Mouse (Mus musculus) midbrain, embryonic 13.5 days (tissue): ENCODE results near the gene Kcnd2. TPM values are rescaled to one million over a fixed set of nuclear protein-coding genes. Genes with fewer than 3 reads are reported as not detected.
"Not testable (repeated sequence)": the region's sequence is repeated elsewhere in the genome, so short reads cannot be mapped to it uniquely, and the experiment has no call there.

Source experiments
- ATAC-seq: fragments of 200-750 bp; cut with Nextera tagmentation; 2 replicates; pipeline ENCODE4 v1.8.0; 2017; ENCODE audit warnings: mild to moderate bottlenecking, moderate TSS enrichment, moderate library complexity
- H3K27ac ChIP-seq: fragments of 300-500 bp; sonication (generic); 2 replicates; pipeline ENCODE4 v1.5.1; 2015; ENCODE audit warnings: inconsistent platforms, mild to moderate bottlenecking, moderate library complexity
- H3K27me3 ChIP-seq: fragments of 300-500 bp; sonication (generic); 2 replicates; pipeline ENCODE4 v1.6.1; 2015; ENCODE audit warnings: mild to moderate bottlenecking, inconsistent platforms
- H3K36me3 ChIP-seq: fragments of 300-500 bp; sonication (generic); 2 replicates; pipeline ENCODE4 v1.6.1; 2015; ENCODE audit warnings: mild to moderate bottlenecking, inconsistent platforms
- H3K4me1 ChIP-seq: fragments of 300-500 bp; sonication (generic); replicated peaks from 2 replicates; pipeline ENCODE4 v1.6.1; 2015; ENCODE audit warnings: inconsistent platforms
- H3K4me2 ChIP-seq: fragments of 300-500 bp; sonication (generic); replicated peaks from 2 replicates; pipeline ENCODE4 v1.6.1; 2015; ENCODE audit warnings: moderate library complexity, mild to moderate bottlenecking, inconsistent platforms
- H3K4me3 ChIP-seq: fragments of 300-500 bp; sonication (generic); replicated peaks from 2 replicates; pipeline ENCODE4 v1.5.1; 2015; ENCODE audit warnings: mild to moderate bottlenecking, inconsistent platforms
- H3K9ac ChIP-seq: fragments of 300-500 bp; sonication (generic); replicated peaks from 2 replicates; pipeline ENCODE4 v1.6.1; 2015; ENCODE audit warnings: mild to moderate bottlenecking, inconsistent platforms
- H3K9me3 ChIP-seq: fragments of 300-500 bp; sonication (generic); 2 replicates; pipeline ENCODE4 v1.6.1; 2016; ENCODE audit warnings: mild to moderate bottlenecking, inconsistent platforms
- WGBS: fragments of 180-500 bp; shearing (Covaris S2); methylation state at CpG from one replicate; pipeline ENCODE4 v1.1.7; 2015; 5-methylcytosine and 5-hydroxymethylcytosine counted together
- polyA plus RNA-seq: library from polyadenylated mRNA; unstranded; fragments of >200 nt; fragmentation: Nextera tagmentation; extraction: Ambion mirVana; gene quantifications from 2 replicates; pipeline ENCODE4 v1.2.1, GENCODE M21; 2015

The Kcnd2 gene
- polyA plus RNA-seq, 1 experiment from 2014 or later, result 8.6 TPM

DNA sequence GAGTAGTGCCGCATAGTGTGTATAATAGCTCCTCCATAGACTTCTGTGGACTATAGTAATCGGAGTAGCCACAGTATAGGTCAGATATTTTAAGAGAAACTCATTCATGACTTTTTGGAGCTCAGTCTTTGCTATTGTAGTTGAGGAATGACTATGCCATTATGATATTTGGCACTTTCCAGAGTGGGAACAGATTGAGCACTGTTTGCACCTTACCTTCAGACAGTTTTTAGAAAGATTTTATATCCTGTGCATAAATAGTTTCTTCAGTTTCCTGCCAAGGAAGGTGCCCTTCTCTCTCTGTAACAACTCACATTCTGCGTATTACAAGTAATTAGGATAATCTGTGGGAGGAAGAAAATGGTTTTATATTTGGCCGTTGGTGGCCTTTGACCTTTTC lies 89.6 kb downstream of the Kcnd2 start:
- Histone ChIP-seq H3K36me3 (no peaks in the 10 kb centered on the region), H3K4me2 (no peak overlapping the region), H3K4me1 (no peaks in the 10 kb centered on the region), H3K27ac (no peak overlapping the region), H3K9me3 (no peaks in the 10 kb centered on the region), H3K27me3 (no peaks in the 10 kb centered on the region), H3K9ac (no peak overlapping the region), H3K4me3 (no peak overlapping the region)
- ATAC-seq, result no peak
- 92% methylated on average over 4 of the region's 4 CpGs for WGBS

GRCm38 (mm10) chr6:21310159-21310558 lies 94.9 kb downstream of the Kcnd2 start:
- Histone ChIP-seq H3K9me3 (no peaks in the 10 kb centered on the region), H3K27ac (no peak overlapping the region), H3K4me3 (no peak overlapping the region), H3K9ac (no peak overlapping the region), H3K36me3 (no peaks in the 10 kb centered on the region), H3K27me3 (no peaks in the 10 kb centered on the region), H3K4me1 (0 out of 2 replicates have a peak, but pooled peaks cover 3% of the 10 kb centered on the region), H3K4me2 (no peak overlapping the region)
- whole genome bisulfite sequencing, result 65% methylated on average over 3 of the region's 3 CpGs
- no peak for ATAC-seq

DNA sequence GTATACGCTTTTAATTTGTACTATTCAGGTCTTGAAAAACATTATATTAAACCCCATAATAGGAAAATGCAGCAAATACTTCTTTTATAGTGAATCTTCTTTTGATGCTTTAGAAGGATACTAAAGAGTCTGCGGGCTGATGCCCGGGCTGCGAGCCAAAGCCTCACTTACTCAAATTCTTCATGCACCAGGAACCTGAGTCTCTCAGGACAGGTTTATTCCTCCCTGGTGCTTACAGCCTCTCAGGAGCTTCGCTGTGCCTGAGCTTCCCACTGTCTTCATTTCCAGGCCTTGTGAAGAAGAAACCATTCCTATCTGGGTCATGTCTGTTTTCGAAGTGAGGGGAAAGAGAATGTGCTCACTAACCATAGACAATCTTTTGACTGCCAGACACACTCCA lies 106.1 kb downstream of the Kcnd2 start:
- peaks cover 12% of the 10 kb centered on the region for H3K4me1 ChIP-seq
- no peak overlapping the region for H3K4me3 ChIP-seq
- no peak overlapping the region for H3K4me2 ChIP-seq
- H3K9me3 ChIP-seq, result no peaks in the 10 kb centered on the region
- H3K27ac ChIP-seq, result no peak overlapping the region
- H3K36me3 ChIP-seq, result no peaks in the 10 kb centered on the region
- H3K9ac ChIP-seq, result no peak overlapping the region
- WGBS, result 89% methylated on average over 6 of the region's 6 CpGs
- ATAC-seq, result no peak
- no peaks in the 10 kb centered on the region for H3K27me3 ChIP-seq

- H3K4me2 ChIP-seq, result no peak overlapping the region
- no peaks in the 10 kb centered on the region for H3K36me3 ChIP-seq
- H3K27me3 ChIP-seq, result no peaks in the 10 kb centered on the region
- WGBS, result 86% methylated on average over 4 of the region's 4 CpGs
- peaks cover 18% of the 10 kb centered on the region for H3K4me1 ChIP-seq
- ATAC-seq, result no peak
- H3K9ac ChIP-seq, result no peak overlapping the region
- no peaks in the 10 kb centered on the region for H3K9me3 ChIP-seq
- no peak overlapping the region for H3K27ac ChIP-seq
- no peak overlapping the region for H3K4me3 ChIP-seq
Observed at GRCm38 (mm10) chr6:21322211-21322610, 106.9 kb downstream of the Kcnd2 start.

GRCm38 (mm10) chr6:21325251-21325650 lies 109.9 kb downstream of the Kcnd2 start:
- WGBS, result 3% methylated on average over 1 of the region's 1 CpGs

GRCm38 (mm10) chr6:21327081-21327737 lies 111.9 kb downstream of the Kcnd2 start:
- Histone ChIP-seq H3K4me1 (peaks cover 24% of the 10 kb centered on the region), H3K4me3 (no peak overlapping the region), H3K9me3 (no peaks in the 10 kb centered on the region), H3K27ac (no peak overlapping the region), H3K36me3 (no peaks in the 10 kb centered on the region), H3K4me2 (no peak overlapping the region), H3K27me3 (no peaks in the 10 kb centered on the region), H3K9ac (no peak overlapping the region)
- 56% methylated on average over 4 of the region's 4 CpGs for WGBS
- no peak; the same call in 1 of the 2 replicates for ATAC-seq

More at GRCm38 (mm10) chr6:21325251-21325650, 109.9 kb downstream of the Kcnd2 start:
- Histone ChIP-seq H3K27ac (peak overlapping the region; percentile 53; the same call in 1 of the 2 replicates), H3K9ac (no peak overlapping the region), H3K4me3 (no peak overlapping the region), H3K4me1 (peaks cover 24% of the 10 kb centered on the region), H3K4me2 (no peak overlapping the region), H3K9me3 (no peaks in the 10 kb centered on the region), H3K27me3 (no peaks in the 10 kb centered on the region), H3K36me3 (no peaks in the 10 kb centered on the region)
- peak; percentile 91 for ATAC-seq

- H3K27me3 ChIP-seq, H3K9me3 ChIP-seq, ATAC-seq, H3K4me3 ChIP-seq, H3K9ac ChIP-seq, H3K27ac ChIP-seq, H3K4me2 ChIP-seq, H3K36me3 ChIP-seq, H3K4me1 ChIP-seq: not testable (repeated sequence)
- 71% methylated on average over 3 of the region's 3 CpGs for whole genome bisulfite sequencing
Observed at GRCm38 (mm10) chr6:21385298-21385697, 170.0 kb downstream of the Kcnd2 start.

- WGBS, result 94% methylated on average over 4 of the region's 4 CpGs
- H3K9me3 ChIP-seq, result no peaks in the 10 kb centered on the region
Observed at GRCm38 (mm10) chr6:21391776-21392175, 176.5 kb downstream of the Kcnd2 start.

GRCm38 (mm10) chr6:21413656-21414055 lies 198.4 kb downstream of the Kcnd2 start:
- no peak overlapping the region for H3K9ac ChIP-seq
- WGBS, result 93% methylated on average over 3 of the region's 3 CpGs
- H3K27me3 ChIP-seq, result no peaks in the 10 kb centered on the region
- no peak overlapping the region for H3K4me2 ChIP-seq
- ATAC-seq, result no peak
- H3K4me1 ChIP-seq, result no peaks in the 10 kb centered on the region
- no peak overlapping the region for H3K4me3 ChIP-seq
- no peak overlapping the region for H3K27ac ChIP-seq
- no peaks in the 10 kb centered on the region for H3K9me3 ChIP-seq
- H3K36me3 ChIP-seq, result no peaks in the 10 kb centered on the region

More at GRCm38 (mm10) chr6:21391776-21392175, 176.5 kb downstream of the Kcnd2 start:
- no peak for ATAC-seq
- Histone ChIP-seq H3K27ac (no peak overlapping the region), H3K4me3 (no peak overlapping the region), H3K9ac (no peak overlapping the region), H3K36me3 (no peaks in the 10 kb centered on the region), H3K4me1 (no peaks in the 10 kb centered on the region), H3K27me3 (no peaks in the 10 kb centered on the region), H3K4me2 (no peak overlapping the region)

- Histone ChIP-seq H3K27me3 (no peaks in the 10 kb centered on the region), H3K9ac (no peak overlapping the region), H3K4me1 (no peaks in the 10 kb centered on the region), H3K4me2 (no peak overlapping the region), H3K4me3 (no peak overlapping the region), H3K36me3 (no peaks in the 10 kb centered on the region), H3K9me3 (no peaks in the 10 kb centered on the region), H3K27ac (no peak overlapping the region)
- 59% methylated on average over 6 of the region's 6 CpGs for WGBS
- ATAC-seq, result no peak
Observed at GRCm38 (mm10) chr6:21418246-21418645, 202.9 kb downstream of the Kcnd2 start.

- Histone ChIP-seq H3K4me3 (no peak overlapping the region), H3K4me1 (peaks cover 7% of the 10 kb centered on the region; the same call in 1 of the 2 replicates), H3K9ac (no peak overlapping the region), H3K36me3 (no peaks in the 10 kb centered on the region), H3K4me2 (no peak overlapping the region), H3K9me3 (no peaks in the 10 kb centered on the region), H3K27ac (0 out of 2 replicates have a peak overlapping the region, but pooled peaks have one; percentile 4), H3K27me3 (no peaks in the 10 kb centered on the region)
- ATAC-seq, result no peak
- WGBS, result 61% methylated on average over 4 of the region's 4 CpGs
Observed at GRCm38 (mm10) chr6:21424202-21424785, 209.0 kb downstream of the Kcnd2 start.

DNA sequence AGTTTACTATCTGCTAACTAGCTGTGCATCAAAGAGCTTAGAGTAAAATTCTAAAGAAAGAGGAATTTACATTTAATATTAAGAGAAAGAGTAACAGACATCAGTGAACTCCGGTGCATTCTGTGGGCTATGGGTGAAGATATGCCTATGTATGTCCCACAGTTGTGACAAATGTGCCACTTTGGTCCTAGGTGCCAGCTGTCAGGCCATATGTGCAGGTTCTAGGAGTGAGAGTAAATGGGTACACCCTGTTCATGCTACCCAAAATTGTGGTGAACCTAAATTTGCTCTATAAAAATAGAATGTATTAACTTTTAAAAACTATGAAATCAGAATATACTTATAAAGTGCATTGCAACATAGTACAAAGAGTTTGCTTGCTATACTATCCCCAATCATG lies 215.8 kb downstream of the Kcnd2 start:
- no peak overlapping the region for H3K9ac ChIP-seq
- no peak overlapping the region for H3K27ac ChIP-seq
- WGBS, result 100% methylated on average over 1 of the region's 1 CpGs
- H3K9me3 ChIP-seq, result no peaks in the 10 kb centered on the region
- ATAC-seq, result no peak
- H3K4me2 ChIP-seq, result no peak overlapping the region
- no peaks in the 10 kb centered on the region for H3K4me1 ChIP-seq
- no peak overlapping the region for H3K4me3 ChIP-seq
- H3K27me3 ChIP-seq, result no peaks in the 10 kb centered on the region
- H3K36me3 ChIP-seq, result no peaks in the 10 kb centered on the region
